ENCODE assay signal across 8 mouse cellular contexts in the genomic region with DNA sequence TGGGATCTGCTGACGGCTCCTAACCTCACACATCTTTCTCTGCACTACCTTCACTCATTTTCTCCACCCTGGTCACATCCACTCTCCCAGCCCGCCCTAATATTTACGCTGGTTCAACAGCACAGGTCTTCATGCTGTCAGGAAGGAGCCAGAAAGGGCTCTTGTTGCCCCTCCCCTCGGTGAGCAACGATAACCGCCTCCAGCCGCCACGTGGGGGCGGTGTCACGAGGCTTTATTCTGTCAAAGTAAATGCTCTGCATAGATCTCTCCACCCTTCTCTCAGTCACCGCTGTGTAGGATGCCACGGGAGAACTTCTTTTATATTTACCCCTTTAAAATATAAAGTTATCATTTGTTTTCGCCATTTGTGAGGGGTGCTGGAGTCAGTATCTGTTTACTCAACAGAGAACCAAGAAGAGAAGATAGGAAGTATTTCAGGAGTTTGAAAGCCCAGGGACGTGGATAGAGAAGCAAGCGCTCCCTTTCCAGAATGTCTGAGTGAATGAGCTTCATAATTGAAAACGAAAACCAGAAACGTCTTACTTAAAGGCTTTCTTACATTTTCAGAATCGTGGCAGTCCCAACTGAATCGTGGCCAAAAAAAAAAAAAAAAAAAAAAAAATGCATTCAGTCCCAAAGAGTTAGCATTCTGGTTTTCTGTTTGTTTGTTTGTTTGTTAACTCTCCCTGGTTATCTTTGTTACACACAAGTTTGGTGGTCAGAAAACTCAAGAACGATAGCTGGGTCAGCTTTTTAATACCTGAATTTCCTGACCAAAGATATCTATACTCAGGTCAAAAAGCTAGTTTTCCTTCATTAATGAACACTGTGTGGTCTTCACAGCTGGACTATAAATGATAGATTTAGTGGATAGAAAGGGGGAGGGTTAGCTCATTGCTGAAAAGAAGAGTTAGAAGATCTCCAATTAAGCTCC. TPM values are rescaled to one million over a fixed set of nuclear protein-coding genes. Genes with fewer than 3 reads are reported as not detected.
DNase-seq lines count a peak whose midpoint lies in the region; ATAC-seq and TF ChIP-seq lines count a peak whose summit lies in the region.
"Had no signal": no experiment of that assay in that cellular context is flagged by ENCODE, and none has a peak within 500 bp of the region (broad histone marks: within the 10 kb centered on the region; RNA-seq: fewer than 3 reads in every experiment).

No protein-coding gene starts in this region.

- no peaks in the 10 kb centered on the region for H3K4me1 ChIP-seq in midbrain, postnatal 0 days (ENCODE audit: insufficient read depth, low read length)
- H3K4me1 ChIP-seq in midbrain, embryonic 15.5 days, result no peaks in the 10 kb centered on the region
- H3K4me1 ChIP-seq in erythroblast, embryonic 14.5 days (ENCODE audit: control insufficient read depth), result peaks cover 19% of the 10 kb centered on the region
- H3K4me1 ChIP-seq in lung, postnatal 0 days (ENCODE audit: insufficient read depth, low read depth, low read length), result no peaks in the 10 kb centered on the region

- peak; percentile 15; the same call in 1 of the 2 replicates for TF ChIP-seq CTCF in midbrain, postnatal 0 days (IDR thresholded peaks at IDR 0.05)
- TF ChIP-seq CTCF in lung, postnatal 0 days (IDR thresholded peaks at IDR 0.05), result peak; percentile 63

- no peak overlapping the region for H3K4me2 ChIP-seq in midbrain, postnatal 0 days (ENCODE audit: low read depth, low read length, poor library complexity, severe bottlenecking)
- no peak overlapping the region for H3K4me2 ChIP-seq in midbrain, embryonic 15.5 days
- H3K4me2 ChIP-seq in lung, postnatal 0 days (replicated peaks; ENCODE audit: low read depth, low read length), result no peak overlapping the region

- no peak overlapping the region for H3K9ac ChIP-seq in midbrain, postnatal 0 days (replicated peaks; ENCODE audit: low read length, poor library complexity, severe bottlenecking)
- H3K9ac ChIP-seq in midbrain, embryonic 15.5 days, result no peak overlapping the region
- no peak overlapping the region for H3K9ac ChIP-seq in lung, postnatal 0 days (replicated peaks; ENCODE audit: low read depth)

- H3K9me3 ChIP-seq in midbrain, postnatal 0 days (ENCODE audit: low read length), result no peaks in the 10 kb centered on the region
- no peaks in the 10 kb centered on the region for H3K9me3 ChIP-seq in midbrain, embryonic 15.5 days
- H3K9me3 ChIP-seq in erythroblast, embryonic 14.5 days (ENCODE audit: control insufficient read depth, low read length), result no peaks in the 10 kb centered on the region
- H3K9me3 ChIP-seq in lung, postnatal 0 days (ENCODE audit: low read length), result no peaks in the 10 kb centered on the region

- no peaks in the 10 kb centered on the region for H3K27me3 ChIP-seq in midbrain, postnatal 0 days (ENCODE audit: insufficient read depth, low read length)
- H3K27me3 ChIP-seq in midbrain, embryonic 15.5 days (replicated peaks), result no peaks in the 10 kb centered on the region
- no peaks in the 10 kb centered on the region for H3K27me3 ChIP-seq in erythroblast, embryonic 14.5 days (ENCODE audit: control insufficient read depth)
- no peaks in the 10 kb centered on the region for H3K27me3 ChIP-seq in lung, postnatal 0 days (replicated peaks; ENCODE audit: insufficient read depth, low read length)

- H3K27ac ChIP-seq in midbrain, postnatal 0 days (ENCODE audit: low read depth, low read length), result no peak overlapping the region
- no peak overlapping the region for H3K27ac ChIP-seq in midbrain, embryonic 15.5 days
- no peak overlapping the region for H3K27ac ChIP-seq in lung, postnatal 0 days (ENCODE audit: low read length)

- no peak for TF ChIP-seq EP300 in lung, postnatal 0 days (IDR thresholded peaks at IDR 0.05)

- DNase-seq in midbrain, postnatal 0 days (ENCODE audit: low spot score), result no peak
- DNase-seq in adrenal gland, postnatal 25 days, result peak; percentile 4
- peak; percentile 65 for DNase-seq in lung, postnatal 0 days (ENCODE audit: low spot score)
- DNase-seq in testis, postnatal 10 days (ENCODE audit: low spot score), result peak; percentile 56
- DNase-seq in layer of hippocampus, adult 9-10 months (ENCODE audit: low spot score), result no peak

- WGBS in midbrain, postnatal 0 days, result 63% methylated on average over 20 of the region's 20 CpGs
- 62% methylated on average over 20 of the region's 20 CpGs for WGBS in midbrain, embryonic 15.5 days
- 45% methylated on average over 20 of the region's 20 CpGs for WGBS in lung, postnatal 0 days

- no peaks in the 10 kb centered on the region for H3K36me3 ChIP-seq in midbrain, postnatal 0 days (ENCODE audit: insufficient read depth, low read length)
- H3K36me3 ChIP-seq in midbrain, embryonic 15.5 days (replicated peaks), result no peaks in the 10 kb centered on the region
- no peaks in the 10 kb centered on the region for H3K36me3 ChIP-seq in erythroblast, embryonic 14.5 days (ENCODE audit: control insufficient read depth)
- no peaks in the 10 kb centered on the region for H3K36me3 ChIP-seq in lung, postnatal 0 days (ENCODE audit: insufficient read depth, low read length)

- H3K4me3 ChIP-seq in midbrain, postnatal 0 days (ENCODE audit: low read depth, low read length), result no peak overlapping the region
- no peak overlapping the region for H3K4me3 ChIP-seq in midbrain, embryonic 15.5 days
- peak overlapping the region; percentile 42 for H3K4me3 ChIP-seq in erythroblast, embryonic 14.5 days (replicated peaks)
- H3K4me3 ChIP-seq in lung, postnatal 0 days (ENCODE audit: low read depth, low read length), result no peak overlapping the region

- no peak for ATAC-seq in midbrain, postnatal 0 days (ENCODE audit: low FRiP score)
- ATAC-seq in midbrain, embryonic 15.5 days (replicated peaks), result no peak
- peak; percentile 76 for ATAC-seq in lung, postnatal 0 days

RNA-seq across cellular contexts. Expression of gene Crisp2, which starts 12.6 kb away (rescaled TPM):
- total RNA-seq in midbrain, postnatal 0 days (2014; rRNA removed), result not detected in 2 replicates
- polyA plus RNA-seq in midbrain, postnatal 0 days (2015; fragmentation: Nextera tagmentation; extraction: Ambion mirVana), result not detected in 2 replicates
- polyA plus RNA-seq in midbrain, embryonic 15.5 days (2015; fragmentation: Nextera tagmentation; extraction: Ambion mirVana), result not detected in 2 replicates
- total RNA-seq in adrenal gland, postnatal 25 days (2021), result not detected in 2 replicates
- not detected in 2 replicates for polyA plus RNA-seq in erythroblast, embryonic 14.5 days (2012)
- polyA plus RNA-seq in lung, postnatal 0 days (2015; fragmentation: Nextera tagmentation; extraction: Ambion mirVana), result 0.24 TPM in 1 of 2 replicates, not detected in the other
- total RNA-seq: left cerebral cortex, adult 18-20 months had no signal

RNA-seq across cellular contexts. Expression of gene Rhag, which starts 16.7 kb away (rescaled TPM):
- not detected in 2 replicates for total RNA-seq in midbrain, postnatal 0 days (2014; rRNA removed)
- not detected in 2 replicates for polyA plus RNA-seq in midbrain, postnatal 0 days (2015; fragmentation: Nextera tagmentation; extraction: Ambion mirVana)
- 0.14 and 0.49 TPM in 2 replicates for polyA plus RNA-seq in midbrain, embryonic 15.5 days (2015; fragmentation: Nextera tagmentation; extraction: Ambion mirVana)
- not detected in 2 replicates for total RNA-seq in adrenal gland, postnatal 25 days (2021)
- 6.6 and 13.1 TPM in 2 replicates for polyA plus RNA-seq in erythroblast, embryonic 14.5 days (2012)
- polyA plus RNA-seq in lung, postnatal 0 days (2015; fragmentation: Nextera tagmentation; extraction: Ambion mirVana), result 0.94 and 1.2 TPM in 2 replicates
- total RNA-seq: left cerebral cortex, adult 18-20 months had no signal

Comparison
In these comparisons a context has a peak if more than half of its experiments do, and no peak if none do; other contexts are left out.
1. DNase-seq: peak in adrenal gland, postnatal 25 days (single experiment), lung, postnatal 0 days (single experiment) and testis, postnatal 10 days (single experiment); none in midbrain, postnatal 0 days (single experiment) and layer of hippocampus, adult 9-10 months (single experiment).